Mouse (Mus musculus): ENCODE data around the gene Edem1.
"Not testable (repeated sequence)": the region's sequence is repeated elsewhere in the genome, so short reads cannot be mapped to it uniquely, and the experiment has no call there.

Edem1 gene

GRCm38 (mm10) chr6:108829386-108830370 lies 1.2 kb downstream of the Edem1 start:
- DNase-seq (ENCODE audit: inconsistent age in 2 of 2, low spot score in 1 of 2) = peak; percentile 37 to 82

GRCm38 (mm10) chr6:108832170-108832569 lies 3.7 kb downstream of the Edem1 start:
- DNase-seq (ENCODE audit: inconsistent age in 2 of 2, low spot score in 1 of 2) = peak in 1 of 2 experiments; percentile 35

GRCm38 (mm10) chr6:108832989-108833388 lies 4.5 kb downstream of the Edem1 start:
- DNase-seq (ENCODE audit: inconsistent age in 2 of 2, low spot score in 1 of 2) = no peak

- no peak for DNase-seq (ENCODE audit: inconsistent age in 2 of 2, low spot score in 1 of 2)
Observed at GRCm38 (mm10) chr6:108833963-108834697, 5.7 kb downstream of the Edem1 start.

- peak in 1 of 2 experiments; percentile 89 for DNase-seq (ENCODE audit: inconsistent age in 2 of 2, low spot score in 1 of 2)
Observed at GRCm38 (mm10) chr6:108835765-108836691, 7.6 kb downstream of the Edem1 start.

- DNase-seq (ENCODE audit: inconsistent age in 2 of 2, low spot score in 1 of 2) = peak in 1 of 2 experiments; percentile 64
Observed at GRCm38 (mm10) chr6:108837081-108837480, 8.6 kb downstream of the Edem1 start.

- peak in 1 of 2 experiments; percentile 27 for DNase-seq (ENCODE audit: inconsistent age in 2 of 2, low spot score in 1 of 2)
Observed at GRCm38 (mm10) chr6:108837958-108838357, 9.5 kb downstream of the Edem1 start.

GRCm38 (mm10) chr6:108839432-108839831 lies 11.0 kb downstream of the Edem1 start:
- no peak for DNase-seq (ENCODE audit: inconsistent age in 2 of 2, low spot score in 1 of 2)

- DNase-seq (ENCODE audit: inconsistent age in 2 of 2, low spot score in 1 of 2) = no peak
Observed at GRCm38 (mm10) chr6:108840861-108841640, 12.6 kb downstream of the Edem1 start.

GRCm38 (mm10) chr6:108843664-108844063 lies 15.2 kb downstream of the Edem1 start:
- DNase-seq (ENCODE audit: inconsistent age in 2 of 2, low spot score in 1 of 2) = peak in 1 of 2 experiments; percentile 68

- peak in 1 of 2 experiments; percentile 50 for DNase-seq (ENCODE audit: inconsistent age in 2 of 2, low spot score in 1 of 2)
Observed at GRCm38 (mm10) chr6:108844093-108844492, 15.7 kb downstream of the Edem1 start.

- DNase-seq (ENCODE audit: inconsistent age in 2 of 2, low spot score in 1 of 2) = peak in 1 of 2 experiments; percentile 30
Observed at GRCm38 (mm10) chr6:108844771-108845170, 16.3 kb downstream of the Edem1 start.

GRCm38 (mm10) chr6:108852088-108852670 lies 23.7 kb downstream of the Edem1 start:
- DNase-seq (ENCODE audit: inconsistent age in 2 of 2, low spot score in 1 of 2) = no peak

GRCm38 (mm10) chr6:108852986-108853385 lies 24.5 kb downstream of the Edem1 start:
- no peak for DNase-seq (ENCODE audit: inconsistent age in 2 of 2, low spot score in 1 of 2)

- DNase-seq (ENCODE audit: inconsistent age in 2 of 2, low spot score in 1 of 2) = no peak
Observed at GRCm38 (mm10) chr6:108858583-108858982, 30.1 kb downstream of the Edem1 start.

- DNase-seq (ENCODE audit: inconsistent age in 2 of 2, low spot score in 1 of 2) = no peak
Observed at GRCm38 (mm10) chr6:108861226-108861625, 32.8 kb downstream of the Edem1 start.

- peak in 1 of 2 experiments; percentile 50 for DNase-seq (ENCODE audit: inconsistent age in 2 of 2, low spot score in 1 of 2)
Observed at GRCm38 (mm10) chr6:108862548-108862947, 34.1 kb downstream of the Edem1 start.

- no peak for DNase-seq (ENCODE audit: inconsistent age in 2 of 2, low spot score in 1 of 2)
Observed at GRCm38 (mm10) chr6:108866317-108866716, 37.9 kb downstream of the Edem1 start.

- DNase-seq (ENCODE audit: inconsistent age in 2 of 2, low spot score in 1 of 2) = not testable (repeated sequence)
Observed at GRCm38 (mm10) chr6:108869031-108869430, 40.6 kb downstream of the Edem1 start.
